Mouse (Mus musculus) thymus, postnatal 14 days (tissue): ENCODE results near the gene Mtr.
"Not testable (repeated sequence)": the region's sequence is repeated elsewhere in the genome, so short reads cannot be mapped to it uniquely, and the experiment has no call there.

Experiments
- DNase-seq: peaks from one replicate; pipeline ENCODE4 v3.0.0; 2021

Mtr gene

DNA sequence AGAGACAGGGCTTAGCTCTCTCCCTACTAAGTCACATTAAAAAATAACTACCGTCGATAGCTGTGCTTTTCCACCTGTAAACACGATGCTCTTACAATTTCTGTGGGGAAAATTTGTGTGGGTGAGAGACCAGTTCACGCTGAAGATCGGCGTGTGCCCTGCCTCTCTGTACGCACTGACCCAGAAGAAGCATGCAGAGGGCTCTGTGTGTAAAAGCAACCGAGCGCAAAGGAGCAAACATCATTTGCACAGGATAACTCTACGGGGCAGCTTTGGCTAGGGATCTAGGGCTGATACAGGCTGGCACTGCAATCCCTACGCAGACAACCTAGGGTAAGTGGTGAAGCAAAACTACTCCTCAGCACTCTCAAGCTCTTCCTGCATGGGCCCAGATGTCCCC, 104.0 kb downstream of the Mtr start:
- no peak for DNase-seq

DNA sequence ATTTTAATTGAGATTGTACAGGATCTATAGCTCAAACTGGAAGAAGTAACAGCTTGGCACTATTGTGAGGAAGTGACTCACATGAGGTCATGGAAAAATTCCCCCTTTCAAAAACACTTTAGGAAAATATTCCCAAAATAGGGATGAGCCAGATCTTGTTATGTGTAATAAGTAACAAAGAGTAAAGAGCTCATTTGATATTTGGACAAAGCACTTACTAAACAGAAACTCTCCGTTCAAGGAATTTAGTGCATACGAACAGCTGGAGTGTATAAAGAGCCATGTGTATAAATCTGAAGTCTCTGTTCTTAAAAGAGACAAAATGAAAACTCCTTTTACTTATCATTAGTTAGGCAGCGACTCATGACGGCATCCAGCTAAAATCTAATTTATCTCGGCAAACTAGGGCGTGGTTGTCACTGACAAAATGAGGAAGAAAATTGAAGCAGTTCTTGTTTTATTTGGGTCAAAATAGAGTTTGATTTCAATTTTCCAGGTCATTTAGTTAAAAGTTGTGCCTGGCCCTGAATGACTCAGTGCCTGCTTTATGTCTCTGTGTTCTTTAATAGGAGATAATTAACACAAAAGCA, 110.9 kb downstream of the Mtr start:
- DNase-seq: no peak

DNA sequence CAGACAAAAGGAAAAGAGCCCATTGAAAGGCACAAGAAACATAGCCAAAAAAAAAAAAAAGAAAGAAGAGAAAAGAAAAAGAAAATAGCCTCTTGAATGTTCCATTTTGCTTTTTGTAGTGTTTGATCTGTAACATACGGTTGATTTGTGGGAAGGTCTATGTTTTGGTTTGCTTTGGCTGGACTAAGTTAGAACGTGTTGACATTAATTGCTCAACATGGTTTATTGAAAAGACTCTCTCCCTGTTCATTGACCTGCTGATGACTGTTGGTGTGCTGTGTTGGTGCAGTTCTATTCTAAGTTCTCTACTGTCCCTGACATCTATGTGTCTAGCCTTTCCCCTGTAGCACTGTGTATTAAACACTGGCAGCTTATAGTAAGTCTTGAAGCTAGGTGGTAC, 111.5 kb downstream of the Mtr start:
- no peak for DNase-seq

DNA sequence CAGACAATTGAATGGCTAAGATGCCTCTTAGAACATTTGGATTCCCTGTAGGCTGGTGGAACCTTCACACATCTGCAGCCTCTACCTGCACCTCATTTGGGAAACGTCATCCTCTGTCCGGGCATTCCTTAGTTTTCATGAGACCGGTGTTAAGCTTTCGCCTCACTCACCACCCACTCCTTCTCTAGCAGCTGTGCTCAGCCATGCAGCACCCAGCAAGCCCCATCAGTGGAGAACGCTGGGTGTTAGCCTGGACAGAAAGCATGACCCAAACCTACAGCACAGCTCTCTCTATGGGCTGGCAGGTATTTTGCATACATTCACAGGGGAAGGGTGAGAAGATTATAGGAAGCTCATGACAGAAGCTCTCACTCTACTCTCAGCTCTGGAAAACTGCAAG, 114.6 kb downstream of the Mtr start:
- DNase-seq: no peak

DNA sequence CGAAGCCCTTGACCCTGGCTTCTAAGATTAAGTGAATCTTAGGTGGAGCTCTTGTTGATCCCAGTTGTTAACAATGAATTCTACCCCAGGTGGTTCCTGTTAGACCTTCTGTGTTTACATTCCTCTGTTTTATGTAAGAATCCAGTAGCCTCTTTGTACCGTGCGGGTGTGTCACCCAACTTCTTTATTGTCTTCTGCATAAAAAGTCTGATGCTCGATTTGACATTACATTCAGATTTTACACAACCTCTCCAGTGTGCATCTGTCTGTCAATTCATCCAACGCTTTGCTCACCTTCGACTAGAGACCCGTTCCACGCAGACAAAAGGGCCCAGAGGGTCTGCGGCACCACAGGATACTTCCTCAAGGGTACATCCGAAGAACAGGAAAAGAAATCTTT, 121.5 kb downstream of the Mtr start:
- DNase-seq: not testable (repeated sequence)

DNA sequence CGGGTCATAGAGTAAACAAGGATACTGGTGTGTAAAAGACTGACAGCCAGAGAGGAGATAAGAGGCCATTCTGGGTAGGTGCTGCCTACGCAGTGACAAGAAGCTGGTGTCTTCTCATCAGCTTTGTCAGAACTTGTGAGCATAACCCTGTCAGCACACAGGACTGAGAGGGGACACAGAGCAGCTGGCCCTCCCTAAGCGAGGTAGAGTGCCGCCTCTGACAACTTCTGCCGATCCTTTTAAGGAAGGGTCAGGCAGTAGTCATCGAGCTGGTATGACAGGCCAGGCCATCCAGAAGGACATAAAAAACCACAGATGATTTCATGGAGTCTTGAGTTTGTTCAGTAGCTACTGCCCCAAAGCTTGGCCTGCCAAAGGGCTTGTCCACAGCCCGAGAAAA, 124.4 kb downstream of the Mtr start:
- no peak for DNase-seq
